Mouse (Mus musculus): Measurements from ENCODE around the gene Copz1. TPM values are rescaled to one million over a fixed set of nuclear protein-coding genes. Genes with fewer than 3 reads are reported as not detected.

Gene Copz1
- polyA plus RNA-seq (2014; fragmentation: Nextera tagmentation; extraction: Ambion mirVana): 320 and 334 TPM in 2 replicates

- peaks cover 3% of the 10 kb centered on the region; the same call in 1 of the 2 replicates for H3K4me1 ChIP-seq (ENCODE audit: control insufficient read depth, insufficient read depth, low read length)
- peak within 1 kb of the TSS; percentile 61 for H3K4me2 ChIP-seq (ENCODE audit: low read depth, severe bottlenecking)
- H3K27me3 ChIP-seq (ENCODE audit: control insufficient read depth, insufficient read depth, low read length): no peaks in the 10 kb centered on the region
- no peaks in the 10 kb centered on the region for H3K36me3 ChIP-seq (ENCODE audit: control insufficient read depth, insufficient read depth, low read length)
- under 1% methylated on average over 38 of the region's 38 CpGs for WGBS
- peak within 1 kb of the TSS; percentile 79 for H3K9ac ChIP-seq (ENCODE audit: low read length)
- ATAC-seq (ENCODE audit: insufficient number of reproducible peaks, low FRiP score, low TSS enrichment, low read depth): peak; percentile 99
- DNase-seq (ENCODE audit: low spot score): peak; percentile 93
- H3K27ac ChIP-seq (replicated peaks; ENCODE audit: low read depth, low read length): 0 out of 2 replicates have a peak within 1 kb of the TSS, but pooled peaks have one; percentile 45
- no peaks in the 10 kb centered on the region for H3K9me3 ChIP-seq (ENCODE audit: control insufficient read depth, low read length)
- H3K4me3 ChIP-seq (ENCODE audit: low read depth, low read length): peak within 1 kb of the TSS; percentile 71
These were observed at the start of gene Copz1 for GRCm38 (mm10) chr15:103272419-103273279. Gene Copz1 (plus strand): TSS chr15:103272714.

- no peak overlapping the region for H3K9ac ChIP-seq (ENCODE audit: low read length)
- 88% methylated on average over 2 of the region's 2 CpGs for WGBS
- DNase-seq (ENCODE audit: low spot score) (no peak), ATAC-seq (ENCODE audit: insufficient number of reproducible peaks, low FRiP score, low TSS enrichment, low read depth) (no peak)
- no peak overlapping the region for H3K27ac ChIP-seq (replicated peaks; ENCODE audit: low read depth, low read length)
- H3K36me3 ChIP-seq (ENCODE audit: control insufficient read depth, insufficient read depth, low read length): no peaks in the 10 kb centered on the region
- no peaks in the 10 kb centered on the region for H3K9me3 ChIP-seq (ENCODE audit: control insufficient read depth, low read length)
- no peak overlapping the region for H3K4me3 ChIP-seq (ENCODE audit: low read depth, low read length)
- H3K4me1 ChIP-seq (ENCODE audit: control insufficient read depth, insufficient read depth, low read length): no peaks in the 10 kb centered on the region
- H3K27me3 ChIP-seq (ENCODE audit: control insufficient read depth, insufficient read depth, low read length): no peaks in the 10 kb centered on the region
- H3K4me2 ChIP-seq (ENCODE audit: low read depth, severe bottlenecking): no peak overlapping the region
These were observed 48.4 kb upstream of the Copz1 start for GRCm38 (mm10) chr15:103224161-103224560.

GRCm38 (mm10) chr15:103227022-103227421 lies 45.5 kb upstream of the Copz1 start:
- DNase-seq (ENCODE audit: low spot score): no peak
- H3K9ac ChIP-seq (ENCODE audit: low read length): no peak overlapping the region

GRCm38 (mm10) chr15:103227572-103227971 lies 44.9 kb upstream of the Copz1 start:
- 92% methylated on average over 2 of the region's 2 CpGs for WGBS
- no peaks in the 10 kb centered on the region for H3K36me3 ChIP-seq (ENCODE audit: control insufficient read depth, insufficient read depth, low read length)
- H3K9ac ChIP-seq (ENCODE audit: low read length): no peak overlapping the region
- H3K27me3 ChIP-seq (ENCODE audit: control insufficient read depth, insufficient read depth, low read length): no peaks in the 10 kb centered on the region
- ATAC-seq (ENCODE audit: insufficient number of reproducible peaks, low FRiP score, low TSS enrichment, low read depth) (no peak), DNase-seq (ENCODE audit: low spot score) (no peak)
- H3K4me3 ChIP-seq (ENCODE audit: low read depth, low read length): no peak overlapping the region
- H3K27ac ChIP-seq (replicated peaks; ENCODE audit: low read depth, low read length): no peak overlapping the region
- no peaks in the 10 kb centered on the region for H3K9me3 ChIP-seq (ENCODE audit: control insufficient read depth, low read length)
- no peaks in the 10 kb centered on the region for H3K4me1 ChIP-seq (ENCODE audit: control insufficient read depth, insufficient read depth, low read length)
- no peak overlapping the region for H3K4me2 ChIP-seq (ENCODE audit: low read depth, severe bottlenecking)

More at GRCm38 (mm10) chr15:103227022-103227421, 45.5 kb upstream of the Copz1 start:
- H3K4me2 ChIP-seq (ENCODE audit: low read depth, severe bottlenecking): no peak overlapping the region
- H3K9me3 ChIP-seq (ENCODE audit: control insufficient read depth, low read length): no peaks in the 10 kb centered on the region
- no peak for ATAC-seq (ENCODE audit: insufficient number of reproducible peaks, low FRiP score, low TSS enrichment, low read depth)
- no peaks in the 10 kb centered on the region for H3K36me3 ChIP-seq (ENCODE audit: control insufficient read depth, insufficient read depth, low read length)
- H3K4me1 ChIP-seq (ENCODE audit: control insufficient read depth, insufficient read depth, low read length): no peaks in the 10 kb centered on the region
- no peak overlapping the region for H3K4me3 ChIP-seq (ENCODE audit: low read depth, low read length)
- 91% methylated on average over 3 of the region's 3 CpGs for WGBS
- H3K27ac ChIP-seq (replicated peaks; ENCODE audit: low read depth, low read length): no peak overlapping the region
- H3K27me3 ChIP-seq (ENCODE audit: control insufficient read depth, insufficient read depth, low read length): no peaks in the 10 kb centered on the region

GRCm38 (mm10) chr15:103228904-103229303 lies 43.6 kb upstream of the Copz1 start:
- 80% methylated on average over 2 of the region's 2 CpGs for WGBS
- ATAC-seq (ENCODE audit: insufficient number of reproducible peaks, low FRiP score, low TSS enrichment, low read depth): no peak
- H3K4me1 ChIP-seq (ENCODE audit: control insufficient read depth, insufficient read depth, low read length): no peaks in the 10 kb centered on the region
- H3K36me3 ChIP-seq (ENCODE audit: control insufficient read depth, insufficient read depth, low read length): no peaks in the 10 kb centered on the region
- no peak overlapping the region for H3K4me2 ChIP-seq (ENCODE audit: low read depth, severe bottlenecking)
- H3K9ac ChIP-seq (ENCODE audit: low read length): no peak overlapping the region
- H3K4me3 ChIP-seq (ENCODE audit: low read depth, low read length): no peak overlapping the region
- H3K27me3 ChIP-seq (ENCODE audit: control insufficient read depth, insufficient read depth, low read length): no peaks in the 10 kb centered on the region
- H3K27ac ChIP-seq (replicated peaks; ENCODE audit: low read depth, low read length): no peak overlapping the region
- no peaks in the 10 kb centered on the region for H3K9me3 ChIP-seq (ENCODE audit: control insufficient read depth, low read length)
- no peak for DNase-seq (ENCODE audit: low spot score)

GRCm38 (mm10) chr15:103233119-103233518 lies 39.4 kb upstream of the Copz1 start:
- no peak overlapping the region for H3K27ac ChIP-seq (replicated peaks; ENCODE audit: low read depth, low read length)
- no peak overlapping the region for H3K4me2 ChIP-seq (ENCODE audit: low read depth, severe bottlenecking)
- 0 out of 2 replicates have a peak, but pooled peaks cover 2% of the 10 kb centered on the region for H3K4me1 ChIP-seq (ENCODE audit: control insufficient read depth, insufficient read depth, low read length)
- H3K4me3 ChIP-seq (ENCODE audit: low read depth, low read length): no peak overlapping the region
- H3K36me3 ChIP-seq (ENCODE audit: control insufficient read depth, insufficient read depth, low read length): peaks cover 4% of the 10 kb centered on the region; the same call in 1 of the 2 replicates
- no peaks in the 10 kb centered on the region for H3K9me3 ChIP-seq (ENCODE audit: control insufficient read depth, low read length)
- H3K27me3 ChIP-seq (ENCODE audit: control insufficient read depth, insufficient read depth, low read length): no peaks in the 10 kb centered on the region
- ATAC-seq (ENCODE audit: insufficient number of reproducible peaks, low FRiP score, low TSS enrichment, low read depth): no peak
- no peak overlapping the region for H3K9ac ChIP-seq (ENCODE audit: low read length)
- DNase-seq (ENCODE audit: low spot score): no peak
- WGBS: 90% methylated on average over 2 of the region's 2 CpGs

GRCm38 (mm10) chr15:103237295-103237694 lies 35.2 kb upstream of the Copz1 start:
- peaks cover 3% of the 10 kb centered on the region for H3K4me1 ChIP-seq (ENCODE audit: control insufficient read depth, insufficient read depth, low read length)
- peaks cover 6% of the 10 kb centered on the region; the same call in 1 of the 2 replicates for H3K36me3 ChIP-seq (ENCODE audit: control insufficient read depth, insufficient read depth, low read length)
- ATAC-seq (ENCODE audit: insufficient number of reproducible peaks, low FRiP score, low TSS enrichment, low read depth) (no peak), DNase-seq (ENCODE audit: low spot score) (no peak)
- H3K4me2 ChIP-seq (ENCODE audit: low read depth, severe bottlenecking): no peak overlapping the region
- H3K9ac ChIP-seq (ENCODE audit: low read length): no peak overlapping the region
- H3K27me3 ChIP-seq (ENCODE audit: control insufficient read depth, insufficient read depth, low read length): no peaks in the 10 kb centered on the region
- 94% methylated on average over 7 of the region's 7 CpGs for WGBS
- no peak overlapping the region for H3K4me3 ChIP-seq (ENCODE audit: low read depth, low read length)
- no peak overlapping the region for H3K27ac ChIP-seq (replicated peaks; ENCODE audit: low read depth, low read length)
- H3K9me3 ChIP-seq (ENCODE audit: control insufficient read depth, low read length): no peaks in the 10 kb centered on the region

GRCm38 (mm10) chr15:103239130-103239684 lies 33.3 kb upstream of the Copz1 start:
- Histone ChIP-seq H3K4me1 (ENCODE audit: control insufficient read depth, insufficient read depth, low read length) (peaks cover 11% of the 10 kb centered on the region), H3K4me2 (ENCODE audit: low read depth, severe bottlenecking) (peak overlapping the region; percentile 44), H3K36me3 (ENCODE audit: control insufficient read depth, insufficient read depth, low read length) (peaks cover 17% of the 10 kb centered on the region), H3K27me3 (ENCODE audit: control insufficient read depth, insufficient read depth, low read length) (no peaks in the 10 kb centered on the region), H3K9ac (ENCODE audit: low read length) (peak overlapping the region; percentile 86), H3K4me3 (ENCODE audit: low read depth, low read length) (peak overlapping the region; percentile 58), H3K27ac (replicated peaks; ENCODE audit: low read depth, low read length) (peak overlapping the region; percentile 85), H3K9me3 (ENCODE audit: control insufficient read depth, low read length) (no peaks in the 10 kb centered on the region)
- peak; percentile 88 for ATAC-seq (ENCODE audit: insufficient number of reproducible peaks, low FRiP score, low TSS enrichment, low read depth)
- DNase-seq (ENCODE audit: low spot score): peak; percentile 96
- WGBS: under 1% methylated on average over 26 of the region's 26 CpGs
